Mouse (Mus musculus): ENCODE results near the gene Dgkb.

The Dgkb gene

DNA sequence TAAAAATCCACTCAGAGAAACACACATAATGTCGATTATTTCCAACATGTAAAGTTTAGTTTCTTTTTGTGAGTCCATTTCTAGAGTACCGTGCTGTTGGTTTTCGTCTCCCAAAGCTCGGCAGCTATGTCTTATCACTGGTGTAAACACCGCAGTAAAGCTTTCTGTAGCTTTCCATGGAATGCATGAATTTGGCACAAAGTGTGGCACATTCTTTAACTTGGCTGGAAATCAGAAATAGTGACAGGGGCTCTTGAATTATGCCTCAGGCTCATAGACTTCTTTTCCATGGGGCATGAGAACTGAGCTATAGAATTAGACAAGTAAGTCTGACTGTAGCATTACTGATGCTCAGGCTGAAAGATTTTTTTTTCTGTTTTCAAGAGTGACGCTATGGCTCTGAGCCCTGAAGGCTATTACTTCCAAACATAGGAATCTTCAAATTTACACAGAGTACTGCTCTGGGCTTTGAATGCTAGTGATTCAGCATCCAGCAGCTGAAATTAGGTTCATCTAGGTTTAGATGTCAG lies 179.0 kb downstream of the Dgkb start:
- no peak for DNase-seq (ENCODE audit: low spot score in 2 of 2)

GRCm38 (mm10) chr12:38017674-38018073 lies 200.1 kb downstream of the Dgkb start:
- DNase-seq (ENCODE audit: low spot score in 2 of 2): no peak

DNA sequence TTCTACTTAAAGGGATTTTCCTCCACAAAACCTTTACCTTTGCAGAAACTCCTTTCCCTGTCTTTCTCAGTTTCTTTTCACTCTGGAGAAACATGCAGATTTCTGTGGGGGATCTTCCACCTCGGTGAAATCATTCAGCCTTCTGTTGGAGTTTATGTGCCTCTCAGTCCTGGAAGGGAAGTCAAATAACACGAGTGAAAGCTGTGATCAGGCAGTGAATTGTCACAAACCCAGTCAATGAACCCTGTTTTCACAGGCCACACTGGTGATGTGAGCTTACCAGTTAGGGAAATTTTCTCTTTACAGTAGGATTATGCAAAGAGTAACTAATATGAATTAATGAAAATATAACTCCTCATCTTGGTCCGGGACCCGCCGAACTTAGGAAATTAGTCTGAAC lies 229.7 kb downstream of the Dgkb start:
- no peak for DNase-seq (ENCODE audit: low spot score in 2 of 2)

- DNase-seq (ENCODE audit: low spot score in 2 of 2): no peak
These were observed 270.7 kb downstream of the Dgkb start for GRCm38 (mm10) chr12:38088224-38088623.

DNA sequence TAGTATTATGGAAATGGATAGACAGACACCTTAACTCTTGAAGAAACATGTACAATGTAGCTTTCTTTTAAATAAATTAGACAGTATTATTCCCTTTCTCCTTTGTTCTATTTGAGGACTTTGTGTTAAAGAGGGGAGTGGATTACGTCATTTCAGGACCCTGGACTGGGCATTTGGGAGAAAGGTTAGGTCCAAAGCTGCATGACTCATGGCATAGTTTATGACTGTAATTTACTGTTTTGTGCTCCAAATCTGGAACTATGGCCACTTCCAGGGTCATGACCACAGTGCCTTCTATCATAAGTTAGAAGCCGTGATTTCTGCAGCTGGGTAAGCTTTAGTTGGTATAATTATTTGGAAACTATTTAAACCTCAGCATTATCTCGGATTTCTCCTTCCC lies 294.4 kb downstream of the Dgkb start:
- no peak for DNase-seq (ENCODE audit: low spot score in 2 of 2)

DNA sequence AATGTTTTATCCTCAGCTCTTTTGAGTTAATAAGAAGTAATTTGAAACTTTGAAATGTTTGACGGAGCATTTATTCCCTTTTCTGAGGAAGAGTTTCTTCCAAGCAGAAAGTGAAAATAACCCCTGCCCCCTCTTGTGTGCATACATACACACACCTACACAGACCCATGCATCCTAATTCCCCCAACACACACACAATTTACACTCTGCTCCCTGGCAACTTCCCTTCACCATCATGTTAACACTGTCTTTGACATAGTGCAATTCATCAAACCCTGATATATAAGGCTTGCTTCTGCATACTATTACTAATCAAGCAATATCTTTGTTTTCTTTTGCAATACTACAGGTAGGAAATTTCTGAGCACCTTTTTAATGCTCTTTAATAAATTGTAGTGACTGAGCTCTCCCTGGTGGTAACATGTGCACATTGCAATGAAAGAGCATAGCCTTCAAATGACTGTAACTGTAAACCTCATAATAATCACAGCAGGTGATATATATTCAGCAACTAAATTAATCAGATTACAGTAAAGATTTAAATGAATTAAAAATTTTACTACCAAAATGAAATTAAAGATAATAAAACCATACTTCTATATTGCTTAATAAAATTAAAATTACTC lies 297.6 kb downstream of the Dgkb start:
- peak in 1 of 2 experiments; percentile 24 for DNase-seq (ENCODE audit: low spot score in 2 of 2)

GRCm38 (mm10) chr12:38123524-38123923 lies 306.0 kb downstream of the Dgkb start:
- peak in 1 of 2 experiments; percentile 22 for DNase-seq (ENCODE audit: low spot score in 2 of 2)

- no peak for DNase-seq (ENCODE audit: low spot score in 2 of 2)
These were observed 307.8 kb downstream of the Dgkb start for GRCm38 (mm10) chr12:38125297-38125696.

DNA sequence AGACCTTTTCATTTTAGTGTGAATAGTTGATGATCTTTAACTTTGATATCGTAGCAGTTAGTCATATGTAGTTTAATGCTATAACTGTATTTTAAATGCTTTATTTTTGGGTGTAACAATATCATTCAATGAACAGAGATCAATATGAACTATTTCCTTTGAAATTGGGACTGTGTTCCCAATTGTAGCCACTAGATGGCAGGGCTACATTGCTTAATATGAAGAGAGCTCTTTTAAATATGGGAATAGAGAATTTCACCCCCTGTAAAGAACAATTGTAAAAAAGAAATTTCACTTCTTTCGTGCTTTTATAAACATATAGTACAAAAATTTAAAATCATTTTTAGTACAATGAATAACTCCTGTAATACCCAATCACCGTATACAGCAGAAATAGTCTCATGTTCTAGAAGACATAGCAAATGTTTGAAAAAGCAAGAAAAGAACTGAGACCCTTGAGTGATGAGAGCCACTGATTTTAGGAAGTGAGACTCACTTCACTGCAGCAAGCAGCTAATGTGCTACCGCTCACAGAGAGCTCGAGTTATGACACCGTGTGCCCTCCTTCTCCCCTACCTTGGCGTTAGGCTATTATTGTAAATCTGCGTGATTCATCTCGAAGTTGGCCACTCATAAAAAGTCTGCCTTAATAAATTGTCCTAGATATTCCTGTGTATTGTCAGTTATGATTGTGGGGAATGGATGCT lies 312.8 kb downstream of the Dgkb start:
- peak in 1 of 2 experiments; percentile 45 for DNase-seq (ENCODE audit: low spot score in 2 of 2)

GRCm38 (mm10) chr12:38136379-38136778 lies 318.9 kb downstream of the Dgkb start:
- DNase-seq (ENCODE audit: low spot score in 2 of 2): no peak

DNA sequence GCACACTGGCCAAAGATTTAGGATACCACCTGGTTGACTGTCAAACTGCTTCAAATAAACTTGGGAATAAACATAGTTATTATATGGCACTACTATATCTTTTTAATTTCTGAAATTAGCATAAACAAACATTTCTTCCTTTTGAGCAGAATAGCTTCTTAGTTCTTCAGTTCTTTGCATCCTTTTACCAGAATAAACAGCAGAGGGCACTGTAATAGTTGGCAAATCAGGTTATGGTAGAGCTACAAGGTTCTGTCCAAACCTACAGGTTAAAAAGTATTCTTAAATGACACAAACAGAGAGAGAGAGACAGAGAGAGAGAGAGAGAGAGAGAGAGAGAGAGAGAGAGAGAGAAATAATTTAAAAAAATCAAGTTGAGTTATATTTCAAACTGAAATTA lies 322.5 kb downstream of the Dgkb start:
- no peak for DNase-seq (ENCODE audit: low spot score in 2 of 2)

DNA sequence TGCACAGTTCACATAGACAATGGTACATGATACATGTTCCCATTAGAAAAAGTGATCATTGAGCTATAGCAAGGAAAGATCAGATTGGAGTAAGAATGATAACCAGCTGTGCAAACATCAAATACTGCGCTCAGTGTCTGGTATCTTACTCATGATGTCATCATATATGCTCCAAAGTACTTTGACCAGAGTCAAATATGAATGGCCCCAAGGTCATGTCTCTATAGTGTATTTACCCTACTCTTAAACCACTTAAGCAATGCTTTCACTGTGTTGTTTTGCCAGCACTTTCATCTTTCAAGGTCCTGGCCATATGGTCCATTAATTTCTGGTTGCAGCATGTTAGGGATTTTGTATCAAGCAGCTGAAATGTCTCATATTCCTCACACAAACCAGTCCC lies 415.1 kb downstream of the Dgkb start:
- no peak for DNase-seq (ENCODE audit: low spot score in 2 of 2)

DNA sequence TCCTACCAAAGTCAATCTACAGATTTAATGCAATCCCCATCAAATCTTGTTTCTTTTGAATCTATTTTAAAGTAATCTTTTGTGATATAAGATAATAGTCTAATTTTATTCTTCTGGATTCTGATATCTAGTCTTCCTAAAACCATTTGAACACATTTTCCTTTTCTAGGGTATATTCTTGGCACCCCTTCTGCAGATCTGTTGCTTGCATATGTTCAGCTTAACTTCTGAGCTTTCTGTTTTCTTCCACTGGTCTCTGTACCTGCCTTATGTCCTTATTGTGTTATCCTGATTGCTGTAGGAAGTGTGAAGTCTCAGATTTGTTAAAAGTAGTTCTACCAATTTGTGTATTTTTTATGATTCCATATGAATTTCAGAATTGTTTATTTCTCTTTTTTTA lies 451.3 kb downstream of the Dgkb start:
- peak in 1 of 2 experiments; percentile 6 for DNase-seq (ENCODE audit: low spot score in 2 of 2)

GRCm38 (mm10) chr12:38301497-38301896 lies 484.0 kb downstream of the Dgkb start:
- DNase-seq (ENCODE audit: low spot score in 2 of 2): peak; percentile 13 to 50

DNA sequence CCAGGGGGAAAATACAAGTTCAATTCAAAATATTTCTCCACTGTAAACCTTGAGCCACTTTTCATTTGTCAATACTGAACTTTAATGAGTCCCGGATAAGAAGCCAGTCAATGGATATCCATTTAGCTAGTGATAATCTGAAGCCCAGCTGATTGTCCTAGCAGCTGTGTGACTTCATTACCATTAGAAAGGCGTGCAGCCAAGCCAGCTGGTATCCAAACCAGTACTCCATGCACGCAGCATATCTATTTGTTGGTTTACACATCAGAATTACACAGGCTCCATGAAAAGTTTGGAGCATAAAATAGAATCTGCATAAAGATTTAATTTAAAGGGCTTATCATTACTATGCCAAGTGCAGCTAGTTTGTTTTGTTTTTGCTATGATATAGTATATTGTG lies 486.3 kb downstream of the Dgkb start:
- DNase-seq (ENCODE audit: low spot score in 2 of 2): no peak

DNA sequence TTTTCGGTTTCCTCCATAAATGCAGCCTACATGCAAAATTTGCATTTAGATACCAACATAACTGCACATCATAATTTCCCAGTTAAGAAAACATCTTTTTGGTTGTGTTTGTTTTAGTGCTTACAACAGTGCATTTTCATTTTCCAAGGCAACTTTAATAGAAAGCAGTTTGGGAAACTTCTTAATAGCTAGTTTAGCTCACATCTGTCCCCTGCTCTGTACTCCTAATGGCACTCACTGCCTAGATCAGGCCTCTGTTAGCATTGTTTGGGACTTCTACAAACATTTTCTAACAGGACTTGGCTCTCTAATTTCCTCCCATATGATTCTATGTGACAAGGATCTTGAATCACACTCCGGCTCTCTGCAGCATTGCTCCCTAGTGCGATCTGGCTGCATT lies 486.7 kb downstream of the Dgkb start:
- DNase-seq (ENCODE audit: low spot score in 2 of 2): no peak

- no peak for DNase-seq (ENCODE audit: low spot score in 2 of 2)
These were observed 492.4 kb downstream of the Dgkb start for GRCm38 (mm10) chr12:38309885-38310284.

GRCm38 (mm10) chr12:38327729-38328271 lies 510.3 kb downstream of the Dgkb start:
- DNase-seq (ENCODE audit: low spot score in 2 of 2): no peak

DNA sequence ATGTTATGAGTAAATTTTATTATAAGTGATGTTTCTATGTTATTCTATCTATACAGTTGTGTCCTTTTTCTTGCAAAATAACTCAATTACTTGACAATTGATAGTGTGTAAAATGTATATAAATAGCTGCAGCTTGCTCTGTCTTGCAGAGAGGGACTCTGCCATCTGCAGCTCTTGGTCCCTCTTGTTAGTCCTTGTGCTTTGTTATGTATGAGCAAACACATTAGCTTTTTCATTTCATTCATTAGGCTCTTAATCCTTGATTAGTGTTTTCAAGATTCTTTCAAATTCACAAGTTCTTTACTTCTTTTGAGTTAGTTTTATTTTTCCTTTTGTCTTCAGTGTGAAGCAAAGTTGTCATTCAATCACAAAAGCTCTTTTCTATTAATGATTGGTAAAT lies 511.3 kb downstream of the Dgkb start:
- no peak for DNase-seq (ENCODE audit: low spot score in 2 of 2)

- peak; percentile 7 to 61 for DNase-seq (ENCODE audit: low spot score in 2 of 2)
These were observed 525.1 kb downstream of the Dgkb start for GRCm38 (mm10) chr12:38342657-38343056.

GRCm38 (mm10) chr12:38352481-38352880 lies 535.0 kb downstream of the Dgkb start:
- no peak for DNase-seq (ENCODE audit: low spot score in 2 of 2)

GRCm38 (mm10) chr12:38356386-38356785 lies 538.9 kb downstream of the Dgkb start:
- DNase-seq (ENCODE audit: low spot score in 2 of 2): peak; percentile 36 to 64

- no peak for DNase-seq (ENCODE audit: low spot score in 2 of 2)
These were observed 544.0 kb downstream of the Dgkb start for GRCm38 (mm10) chr12:38361491-38361890.

Data from left cerebral cortex, adult 9 months (tissue).